Mouse (Mus musculus) thymus, postnatal 0 days (tissue): ENCODE measurements around the gene Psapl1. TPM values are rescaled to one million over a fixed set of nuclear protein-coding genes. Genes with fewer than 3 reads are reported as not detected.
"Not testable (repeated sequence)": the region's sequence is repeated elsewhere in the genome, so short reads cannot be mapped to it uniquely, and the experiment has no call there.

ENCODE experiments used
- DNase-seq: peaks from one replicate; pipeline ENCODE4 v3.0.0-alpha.2; 2015; ENCODE audit warnings: low spot score
- polyA plus RNA-seq: library from polyadenylated mRNA; unstranded; fragments of >200 nt; fragmentation: Nextera tagmentation; extraction: Ambion mirVana; gene quantifications from 2 replicates; pipeline ENCODE4 v1.2.1, GENCODE M21; 2015

Gene Psapl1
- polyA plus RNA-seq, 1 experiment from 2014 or later, result 0.70 TPM

DNA sequence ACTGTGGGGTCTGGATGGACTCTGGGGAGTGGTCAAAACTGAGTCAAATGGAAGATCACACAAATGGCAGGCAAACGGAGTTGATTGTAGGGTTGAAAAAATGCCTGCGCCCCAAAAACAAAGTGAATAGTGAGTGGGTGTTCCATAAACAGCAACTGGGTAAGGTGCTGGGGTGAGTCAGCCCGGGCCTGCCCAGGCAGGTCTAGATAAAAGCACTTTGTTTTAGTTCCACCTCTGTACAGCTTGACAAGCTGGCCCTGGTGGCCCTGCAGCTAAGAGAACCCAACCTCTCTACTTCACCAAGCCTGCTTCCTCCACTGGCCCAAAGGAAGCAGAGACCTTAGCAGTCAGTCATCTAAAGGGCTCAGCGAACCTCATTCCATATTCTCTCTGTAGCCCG lies 1.0 kb upstream of the Psapl1 start:
- DNase-seq, result no peak

DNA sequence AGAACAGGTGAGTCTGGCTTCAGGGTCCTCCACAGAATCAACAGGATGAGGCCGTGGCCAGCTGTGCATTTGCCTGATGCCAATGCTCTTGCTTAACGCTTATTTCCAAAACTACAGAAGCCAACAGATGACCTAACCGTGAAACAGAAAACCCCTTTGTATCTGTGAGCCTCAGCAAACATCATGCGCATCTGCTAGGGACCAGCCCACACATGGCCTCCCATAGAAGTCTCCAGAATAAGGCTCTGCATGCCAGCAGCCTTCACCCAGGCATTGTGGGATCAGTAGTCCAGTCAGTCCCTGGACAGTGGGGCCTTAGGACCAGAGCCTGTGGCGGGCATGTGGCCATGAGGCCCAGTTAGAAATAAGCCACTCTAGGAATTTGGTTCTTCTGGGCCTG lies 400 bp upstream of the Psapl1 start:
- DNase-seq, result no peak

DNA sequence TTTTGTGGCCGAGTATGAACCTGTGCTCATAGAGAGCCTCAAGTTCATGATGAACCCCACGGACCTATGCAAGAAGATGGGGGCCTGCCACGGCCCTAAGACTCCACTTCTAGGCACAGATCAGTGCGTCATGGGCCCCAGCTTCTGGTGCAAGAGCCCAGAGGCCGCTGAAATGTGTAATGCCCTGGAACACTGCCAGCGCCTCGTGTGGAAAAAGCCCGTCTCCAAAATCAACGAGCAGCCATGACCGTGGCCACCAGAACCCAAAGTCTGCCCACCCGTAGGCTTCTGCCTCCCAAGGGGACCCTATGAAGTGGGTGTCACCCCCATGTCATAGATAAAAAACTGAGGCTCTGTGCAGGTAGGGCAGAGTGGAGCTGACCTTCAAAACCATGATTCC lies 1.6 kb downstream of the Psapl1 start:
- no peak for DNase-seq

DNA sequence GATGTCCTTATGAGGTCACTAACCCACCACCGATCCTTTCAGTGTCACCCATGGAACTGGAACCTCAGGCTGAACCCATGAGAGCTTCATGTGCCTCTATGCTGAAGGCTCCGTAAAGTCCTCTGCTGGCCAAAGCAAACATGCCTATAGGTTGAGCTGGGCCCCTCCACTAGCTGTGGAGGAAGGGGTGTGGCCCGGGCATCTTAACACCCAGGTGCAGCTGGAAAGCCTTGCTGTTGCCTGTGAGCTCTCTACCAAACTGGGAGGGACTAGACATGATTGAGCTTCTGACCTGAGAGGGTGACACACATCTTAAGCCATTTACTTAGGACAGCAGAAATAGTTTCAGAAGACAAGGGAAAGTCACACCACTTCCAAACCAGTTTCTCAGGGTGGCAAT lies 5.0 kb downstream of the Psapl1 start:
- DNase-seq, result no peak

DNA sequence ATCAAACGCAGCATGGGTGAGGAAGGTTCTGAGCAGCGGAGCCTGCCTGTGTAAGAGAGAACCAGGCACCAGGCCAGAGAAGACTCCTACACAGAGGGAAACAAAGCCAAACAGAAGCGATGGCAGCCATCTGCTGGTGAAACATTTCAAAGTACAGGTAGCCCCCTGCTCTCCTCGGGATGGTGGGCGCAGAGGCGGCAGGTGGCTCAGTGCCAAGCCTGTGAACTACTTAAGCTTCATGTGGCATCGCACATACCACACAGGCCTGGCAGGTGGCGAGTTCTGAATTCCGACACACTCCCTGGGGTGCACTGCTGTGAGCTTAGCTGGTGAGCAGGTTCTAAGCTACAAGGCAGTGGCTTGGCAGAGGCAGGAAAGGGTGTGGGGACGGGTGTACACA lies 9.5 kb downstream of the Psapl1 start:
- DNase-seq, result peak; percentile 34

DNA sequence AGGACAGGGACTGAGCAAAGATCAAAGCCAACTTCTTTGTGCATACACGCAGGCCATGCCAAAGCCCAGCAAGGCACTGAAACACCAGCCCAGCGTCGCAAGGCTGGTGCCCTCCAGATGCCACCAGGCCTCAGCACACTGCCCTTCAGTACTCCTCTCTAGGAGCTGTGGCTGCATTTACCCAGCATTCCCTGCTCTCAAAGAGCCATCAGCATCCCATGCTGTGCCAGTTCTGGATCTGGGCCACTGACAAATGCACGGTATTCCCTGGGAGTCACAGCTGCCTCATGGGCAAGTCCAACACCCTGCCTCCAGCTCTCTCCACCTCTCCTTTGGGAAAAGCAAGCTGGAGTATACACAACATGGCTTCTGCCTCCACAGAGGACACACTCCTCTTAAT lies 16.3 kb downstream of the Psapl1 start:
- no peak for DNase-seq

DNA sequence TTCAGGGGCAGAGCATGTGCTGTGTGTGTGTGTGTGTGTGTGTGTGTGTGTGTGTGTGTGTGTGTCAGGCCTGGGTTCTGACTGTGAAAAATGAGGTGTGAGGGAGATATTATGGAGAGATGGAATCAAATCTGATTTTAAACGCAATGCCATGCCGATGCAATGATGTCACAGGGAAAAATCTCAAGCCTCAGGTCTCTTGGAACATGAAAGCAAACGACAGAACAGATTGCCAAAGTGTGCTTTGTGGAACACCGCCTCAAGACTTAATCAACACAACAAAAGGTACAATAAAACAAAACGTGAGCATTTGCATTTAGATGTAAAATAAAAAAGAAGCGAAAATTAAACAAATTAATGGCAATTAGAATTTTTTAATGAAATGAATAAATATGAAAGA lies 16.8 kb downstream of the Psapl1 start:
- no peak for DNase-seq

DNA sequence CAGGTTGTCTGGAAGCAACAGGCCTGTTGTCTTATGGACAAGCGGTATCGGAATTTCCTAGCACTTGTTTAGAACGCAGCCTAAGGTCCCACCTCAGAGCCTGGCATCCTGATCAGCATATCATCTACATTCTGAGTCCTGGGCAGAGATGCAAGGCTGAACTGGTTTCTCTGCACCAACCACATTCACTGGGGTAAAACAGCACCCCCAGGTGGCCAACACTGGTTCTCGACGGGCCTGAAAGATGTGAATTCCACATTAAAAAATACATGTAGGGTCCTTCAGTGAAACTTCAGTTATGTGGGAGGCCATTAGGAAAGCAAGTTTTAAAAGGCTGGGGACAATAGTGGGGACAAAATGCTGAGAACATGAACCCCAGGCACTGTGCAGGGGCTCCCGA lies 20.0 kb downstream of the Psapl1 start:
- DNase-seq, result peak; percentile 58

DNA sequence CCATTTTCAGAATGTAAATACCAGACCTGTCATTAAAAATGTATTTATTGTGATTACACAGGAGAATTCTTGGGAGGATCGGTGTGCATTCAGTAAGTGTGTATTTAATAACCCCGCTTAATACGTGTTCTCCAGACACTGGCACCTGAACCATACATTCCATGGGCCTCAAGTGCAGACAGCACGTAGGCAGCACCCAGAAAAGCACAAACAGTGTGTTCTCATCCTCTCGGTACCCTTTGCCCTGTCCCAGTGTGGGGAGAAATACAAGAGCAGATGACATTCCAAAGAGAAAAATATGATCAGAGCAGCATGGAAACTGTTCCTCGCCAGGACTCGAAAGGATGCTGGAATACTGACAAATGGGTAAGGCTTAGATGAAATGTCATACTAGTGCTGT lies 22.0 kb downstream of the Psapl1 start:
- no peak for DNase-seq

DNA sequence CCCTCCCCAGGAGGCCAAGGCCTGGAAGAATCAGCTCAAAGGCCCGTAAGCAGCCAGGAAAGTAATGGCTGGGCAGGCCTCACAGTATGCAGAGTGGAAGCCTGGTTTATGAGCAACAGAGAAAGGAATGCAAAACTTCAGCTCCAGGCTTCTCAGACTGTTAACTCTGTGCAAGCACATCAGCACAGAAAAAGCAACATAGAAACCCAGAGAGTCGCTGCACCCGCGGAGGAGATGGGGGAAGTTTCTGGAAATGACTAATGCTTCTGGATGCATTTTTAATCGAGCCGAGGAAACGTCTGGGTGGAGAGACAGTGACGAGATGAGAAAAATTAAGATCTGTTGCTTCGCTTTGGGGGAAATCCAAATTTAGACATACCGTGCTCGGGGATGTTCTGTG lies 22.5 kb downstream of the Psapl1 start:
- DNase-seq, result no peak

DNA sequence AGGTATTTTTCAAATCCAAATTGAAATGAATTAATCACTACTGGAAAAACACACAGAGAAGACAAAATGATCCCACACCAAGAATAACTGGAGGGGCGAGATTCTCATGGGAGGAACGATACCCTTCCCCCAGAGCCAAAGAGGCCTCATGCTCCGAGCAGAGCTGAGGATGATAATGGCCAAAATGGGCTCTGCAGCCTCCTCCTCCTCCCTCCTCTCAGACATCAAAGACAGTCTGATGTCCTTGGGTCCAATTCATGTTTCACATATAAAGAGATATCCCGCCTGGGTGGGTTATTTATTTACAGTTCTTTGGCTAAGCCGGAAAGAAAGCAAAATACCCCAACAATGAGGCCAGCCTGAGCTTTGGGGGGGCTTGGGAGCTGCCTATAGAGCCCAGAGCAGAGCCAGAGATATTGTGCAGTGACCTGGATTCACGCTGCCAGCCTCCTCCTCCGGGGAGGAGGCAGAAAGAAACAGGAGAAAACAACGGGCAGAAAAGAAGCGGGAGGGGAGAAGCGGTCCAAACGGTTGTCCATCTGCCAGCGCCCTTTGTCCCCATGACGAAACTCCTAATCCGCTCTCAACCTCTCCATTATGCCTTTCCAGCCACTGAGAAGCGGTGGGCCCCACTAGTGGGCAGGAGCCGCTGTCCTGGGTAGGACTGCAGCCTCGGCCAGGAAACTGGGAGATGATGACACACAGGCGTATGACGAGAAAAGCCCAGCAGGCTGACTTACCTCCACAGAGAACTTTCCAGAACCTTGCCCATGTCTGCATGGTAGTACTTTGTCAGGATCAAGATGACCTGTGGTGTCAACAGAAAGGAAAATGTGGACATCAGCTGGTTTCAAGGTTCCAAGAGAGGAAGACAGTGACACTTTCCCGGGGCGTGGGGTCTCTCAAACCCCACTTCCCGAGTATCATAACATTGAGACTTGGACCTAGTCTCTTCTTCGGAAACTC lies 24.9 kb downstream of the Psapl1 start:
- DNase-seq, result no peak

DNA sequence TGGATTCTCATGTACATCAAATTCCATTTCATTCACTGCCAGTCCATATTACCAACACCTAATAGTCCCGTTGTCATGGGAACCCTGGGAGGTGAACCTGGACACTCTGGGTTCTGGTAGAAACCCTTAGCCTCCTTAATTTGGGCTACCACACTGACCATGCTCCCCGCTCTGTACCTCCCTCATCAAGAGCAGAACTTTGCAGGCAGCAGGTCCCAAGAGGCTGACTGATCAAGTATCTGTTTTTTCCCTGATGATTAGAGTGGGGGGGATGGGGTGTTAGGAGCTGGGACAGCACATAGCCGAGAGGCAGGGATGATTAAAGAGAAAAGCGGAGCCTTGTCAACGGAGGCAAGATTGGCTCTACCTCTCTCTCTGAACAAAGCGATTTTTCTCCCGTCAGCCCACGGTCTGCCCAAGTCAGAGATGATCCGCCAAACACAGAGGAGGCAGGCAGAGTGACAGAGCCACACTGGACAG lies 26.5 kb downstream of the Psapl1 start:
- no peak for DNase-seq

DNA sequence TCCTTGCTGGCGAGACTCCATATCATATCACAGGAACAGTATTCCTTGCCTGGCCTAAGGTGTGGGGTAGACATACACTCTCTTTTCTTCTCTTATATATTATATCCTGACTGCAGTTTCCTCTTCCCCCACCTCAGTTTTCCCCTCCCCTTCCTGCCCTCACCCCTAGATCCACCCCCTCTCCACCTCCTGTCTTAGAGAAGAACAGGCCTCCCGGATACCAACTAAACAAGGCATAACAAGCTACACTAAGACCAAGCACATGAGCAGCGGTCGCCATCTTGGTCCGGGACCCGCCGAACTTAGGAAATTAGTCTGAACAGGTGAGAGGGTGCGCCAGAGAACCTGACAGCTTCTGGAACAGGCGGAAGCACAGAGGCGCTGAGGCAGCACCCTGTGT lies 33.7 kb downstream of the Psapl1 start:
- DNase-seq, result not testable (repeated sequence)

DNA sequence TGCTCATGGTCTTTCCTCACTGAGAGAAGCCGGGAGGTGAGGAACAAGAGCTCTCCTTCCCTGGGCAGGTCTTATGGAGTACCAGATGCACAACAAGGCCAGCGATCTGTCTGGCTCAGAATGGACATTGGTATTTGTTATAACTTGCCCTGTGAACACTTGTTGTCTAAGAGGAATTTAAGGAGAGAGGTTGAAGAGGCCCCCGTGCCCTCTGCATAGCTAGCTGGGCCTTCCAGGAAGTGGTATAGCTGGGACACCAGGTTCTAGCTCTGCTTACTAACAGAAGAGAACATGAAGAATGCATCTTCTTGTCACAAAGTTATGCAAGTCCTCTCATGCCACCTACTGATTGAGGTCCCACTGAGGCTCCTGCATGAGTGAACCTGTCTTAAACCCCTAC lies 44.2 kb downstream of the Psapl1 start:
- no peak for DNase-seq

DNA sequence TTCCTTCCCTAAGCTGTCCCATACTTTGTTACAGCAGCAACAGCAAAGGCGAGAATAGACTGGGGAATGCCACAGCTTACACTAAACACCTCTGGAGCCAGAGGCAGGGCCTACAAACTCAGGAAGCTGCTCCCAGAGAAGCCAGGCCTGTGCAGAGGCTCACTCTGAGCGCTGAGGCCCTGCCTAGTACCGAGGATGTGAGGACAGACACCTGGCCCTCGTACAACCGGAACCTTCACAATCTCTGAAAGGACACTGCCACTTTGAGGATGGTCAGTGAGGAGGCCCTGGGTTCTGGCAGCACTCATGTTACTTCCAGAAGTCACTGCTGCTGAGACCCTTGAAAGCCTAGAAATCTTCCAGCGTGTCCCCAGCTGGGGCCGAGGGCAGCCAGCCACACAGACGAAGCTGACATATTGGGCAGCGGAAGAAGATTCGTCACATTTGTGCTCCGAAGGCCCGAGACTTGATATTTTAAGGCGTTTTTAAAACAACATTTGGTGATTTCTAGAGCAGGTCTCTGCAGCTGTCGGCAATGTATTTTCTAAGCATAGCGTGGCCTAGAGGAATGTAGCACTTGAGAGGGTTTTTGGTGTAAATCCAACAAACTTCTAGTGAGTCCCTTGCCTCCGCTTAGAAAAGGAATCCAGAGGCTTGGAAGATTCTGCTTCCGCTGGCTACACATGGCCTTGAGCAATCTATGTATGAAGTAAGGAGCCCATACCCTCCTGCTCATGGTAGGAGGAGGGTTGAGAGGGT lies 49.1 kb downstream of the Psapl1 start:
- no peak for DNase-seq

DNA sequence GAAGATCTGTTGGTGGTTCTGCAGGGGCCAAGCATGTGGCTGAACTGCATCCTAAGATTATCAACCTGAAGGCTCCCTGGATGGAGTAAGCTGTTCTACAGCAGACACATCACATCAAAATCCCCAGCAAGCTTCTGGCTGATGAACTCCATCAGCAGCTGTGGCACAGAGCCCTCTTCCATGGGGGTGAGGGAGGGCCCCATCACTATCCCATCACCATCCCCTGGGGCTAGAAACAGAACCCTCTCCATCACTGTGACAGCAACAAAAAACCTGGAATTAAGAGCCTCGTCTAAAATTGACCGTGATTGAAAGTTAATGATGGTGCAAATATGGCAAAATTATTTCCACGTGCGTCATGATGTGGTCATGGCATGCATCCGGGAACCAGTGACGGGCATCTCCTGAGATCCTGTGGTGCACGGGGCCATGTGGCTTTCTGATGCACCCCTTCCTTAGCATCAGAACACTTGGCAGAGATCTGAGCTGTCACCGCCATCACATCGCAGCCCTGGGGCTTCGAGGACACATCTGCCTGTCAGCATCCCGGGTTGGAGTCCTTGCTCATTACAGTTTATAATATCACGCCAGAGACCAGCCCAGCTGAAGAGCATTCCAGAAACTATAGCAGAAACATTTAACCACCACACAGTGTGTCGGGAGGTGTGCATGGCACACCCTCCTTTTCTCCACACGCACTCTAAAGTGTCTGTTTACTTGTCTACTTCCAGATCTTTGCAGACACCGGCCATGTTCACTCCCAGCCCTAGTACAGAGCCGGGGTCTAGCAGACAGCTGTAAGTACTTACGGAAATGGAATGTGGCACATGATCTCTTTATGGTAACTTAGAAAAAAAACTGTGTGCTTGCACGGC lies 51.1 kb downstream of the Psapl1 start:
- no peak for DNase-seq

Other genes starting within 250 kb of the Psapl1 start
- gene Sorcs2, start 194.1 kb downstream of the Psapl1 start, polyA plus RNA-seq, result 1.6 and 1.7 TPM in 2 replicates